Mouse (Mus musculus) megakaryocyte-erythroid progenitor cell, adult 5 weeks (primary cell): ENCODE data around the gene Cdc20b. TPM values are rescaled to one million over a fixed set of nuclear protein-coding genes. Genes with fewer than 3 reads are reported as not detected.

Experiments
- polyA plus RNA-seq: library from polyadenylated mRNA; stranded (reverse); fragments of >175 nt; gene quantifications from 2 replicates; pipeline ENCODE4 v1.2.3, GENCODE M21; 2012

Cdc20b gene
- not detected in 2 replicates for polyA plus RNA-seq

GRCm38 (mm10) chr13:113034950-113035421 lies at the start of gene Cdc20b:
Gene Cdc20b, plus strand, starts transcription at chr13:113035111.

GRCm38 (mm10) chr13:112987532-112987943 lies 47.4 kb upstream of the Cdc20b start, which contains the start of gene Ccno:
Gene Ccno, plus strand, starts transcription at chr13:112987802.

GRCm38 (mm10) chr13:112993531-112994152 lies 41.3 kb upstream of the Cdc20b start, which contains the start of gene Mcidas:
Gene Mcidas, plus strand, starts transcription at chr13:112993845.

GRCm38 (mm10) chr13:113046211-113046883 lies 11.4 kb downstream of the Cdc20b start, which contains the start of gene Gpx8:
Gene Gpx8, minus strand, starts transcription at chr13:113046410.

GRCm38 (mm10) chr13:113100879-113101278 lies 66.0 kb downstream of the Cdc20b start, which contains the start of gene Gzma:
Gene Gzma, minus strand, starts transcription at chr13:113100981.

Other genes with a start within 250 kb of the Cdc20b start
- gene Plpp1, start 234.3 kb upstream of the Cdc20b start, polyA plus RNA-seq = 2.0 and 2.4 TPM in 2 replicates
- gene Mtrex, start 107.7 kb upstream of the Cdc20b start, polyA plus RNA-seq = 3.0 and 3.6 TPM in 2 replicates
- 6.2 and 6.3 TPM in 2 replicates for gene Dhx29, start 107.7 kb upstream of the Cdc20b start, polyA plus RNA-seq
- 8.7 and 10.1 TPM in 2 replicates for gene Ccno, start 47.3 kb upstream of the Cdc20b start, polyA plus RNA-seq
- gene Mcidas, start 41.3 kb upstream of the Cdc20b start, polyA plus RNA-seq = not detected in 2 replicates
- gene Gpx8, start 11.3 kb downstream of the Cdc20b start, polyA plus RNA-seq = 0.27 TPM in 1 of 2 replicates, not detected in the other
- gene Gzma, start 65.9 kb downstream of the Cdc20b start, polyA plus RNA-seq = 0.56 and 0.62 TPM in 2 replicates
- 0.06 and 0.08 TPM in 2 replicates for gene Esm1, start 174.5 kb downstream of the Cdc20b start, polyA plus RNA-seq
- not detected in 2 replicates for gene Gzmk, start 190.8 kb downstream of the Cdc20b start, polyA plus RNA-seq